Mouse (Mus musculus): ENCODE data around the gene Pdzrn4. TPM values are rescaled to one million over a fixed set of nuclear protein-coding genes. Genes with fewer than 3 reads are reported as not detected.

Gene Pdzrn4
- polyA plus RNA-seq (2017; shearing (Covaris generic)) = not detected

DNA sequence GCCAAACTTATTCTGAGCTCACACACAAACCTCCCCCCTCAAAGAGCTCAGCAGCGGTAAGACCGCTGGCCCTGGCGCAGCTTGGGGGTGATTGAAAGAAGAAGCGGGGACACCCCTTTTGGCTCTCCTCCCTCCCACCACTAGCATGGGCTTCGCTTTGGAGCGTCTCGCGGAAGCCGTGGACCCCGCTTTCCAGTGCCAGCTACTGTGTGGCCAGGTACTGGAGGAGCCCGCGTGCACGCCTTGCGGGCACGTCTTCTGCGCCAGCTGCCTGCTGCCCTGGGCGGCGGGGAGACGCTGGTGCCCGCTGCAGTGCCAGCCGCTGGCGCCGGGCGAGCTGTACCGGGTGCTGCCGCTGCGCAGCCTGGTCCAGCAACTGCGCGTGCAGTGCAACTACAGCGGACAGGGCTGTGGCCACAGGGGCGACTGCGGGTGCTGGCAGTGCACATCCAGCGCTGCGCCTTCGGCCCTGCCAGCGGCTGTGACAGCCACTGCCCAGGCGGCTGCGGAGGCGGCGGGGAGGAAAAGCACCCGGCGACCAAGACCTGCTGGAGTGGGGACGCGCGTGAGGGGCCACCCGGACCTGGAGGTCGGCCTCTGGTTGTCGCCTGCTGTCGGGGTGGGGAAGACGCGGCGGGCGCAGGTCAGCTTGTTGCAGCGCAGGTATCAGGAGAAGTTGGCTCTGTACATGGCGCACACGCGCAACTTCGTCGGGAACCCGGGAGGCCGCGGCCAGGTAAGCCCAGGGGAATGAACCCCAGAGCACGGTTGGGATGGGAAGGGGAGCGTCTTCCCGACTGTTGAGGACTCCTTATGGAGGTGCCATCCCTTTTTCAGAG is at the start of gene Pdzrn4:
Pdzrn4 (plus strand) TSS at position 112 of the 839 bp plus-strand sequence.

